Mouse (Mus musculus): ENCODE measurements around the gene Ccdc36. TPM values are rescaled to one million over a fixed set of nuclear protein-coding genes. Genes with fewer than 3 reads are reported as not detected.

The Ccdc36 gene
- total RNA-seq (2021) = not detected
- long read RNA-seq, experiment 1, partial matches to known transcripts = 0 of 1 reads
- long read RNA-seq, experiment 1, other reads (novel, unspliced or antisense) = 1 of 1 reads
- long read RNA-seq, experiment 2 = 0 reads

GRCm38 (mm10) chr9:108428384-108428783 is at the start of gene Ccdc36:
TSS of gene Ccdc36 (minus strand) at chr9:108428484.
- DNase-seq = no peak

- DNase-seq = no peak
Observed at GRCm38 (mm10) chr9:108474528-108474927, 46.2 kb upstream of the Ccdc36 start.

- no peak for DNase-seq
Observed at GRCm38 (mm10) chr9:108469845-108470244, 41.6 kb upstream of the Ccdc36 start.

GRCm38 (mm10) chr9:108469430-108469829 is 41.1 kb upstream of the Ccdc36 start:
- DNase-seq = no peak

GRCm38 (mm10) chr9:108466219-108466618 is 37.9 kb upstream of the Ccdc36 start:
- DNase-seq = no peak

GRCm38 (mm10) chr9:108463713-108464112 is 35.4 kb upstream of the Ccdc36 start:
- no peak for DNase-seq

GRCm38 (mm10) chr9:108462192-108462591 is 33.9 kb upstream of the Ccdc36 start:
- no peak for DNase-seq

- DNase-seq = no peak
Observed at GRCm38 (mm10) chr9:108461675-108462074, 33.4 kb upstream of the Ccdc36 start.

GRCm38 (mm10) chr9:108461181-108461631 is 32.9 kb upstream of the Ccdc36 start, which contains the start of gene Klhdc8b:
TSS of gene Klhdc8b (minus strand) at chr9:108461581.
- no peak for DNase-seq

- DNase-seq = peak; percentile 83
Observed at GRCm38 (mm10) chr9:108460319-108461178, 32.3 kb upstream of the Ccdc36 start, which contains the start of gene Ccdc71. TSS of gene Ccdc71 (plus strand) at chr9:108460527.

- no peak for DNase-seq
Observed at GRCm38 (mm10) chr9:108459939-108460318, 31.6 kb upstream of the Ccdc36 start.

GRCm38 (mm10) chr9:108456953-108457352 is 28.7 kb upstream of the Ccdc36 start:
- no peak for DNase-seq

GRCm38 (mm10) chr9:108455747-108456571 is 27.7 kb upstream of the Ccdc36 start:
- DNase-seq = no peak

- DNase-seq = no peak
Observed at GRCm38 (mm10) chr9:108454429-108454828, 26.1 kb upstream of the Ccdc36 start.

- DNase-seq = no peak
Observed at GRCm38 (mm10) chr9:108453458-108453857, 25.2 kb upstream of the Ccdc36 start.

- no peak for DNase-seq
Observed at GRCm38 (mm10) chr9:108452911-108453310, 24.6 kb upstream of the Ccdc36 start.

GRCm38 (mm10) chr9:108452291-108452906 is 24.1 kb upstream of the Ccdc36 start:
- peak; percentile 73 for DNase-seq

GRCm38 (mm10) chr9:108451519-108452160 is 23.4 kb upstream of the Ccdc36 start:
- DNase-seq = no peak

GRCm38 (mm10) chr9:108451170-108451493 is 22.8 kb upstream of the Ccdc36 start:
- DNase-seq = no peak

- DNase-seq = no peak
Observed at GRCm38 (mm10) chr9:108450292-108451169, 22.2 kb upstream of the Ccdc36 start.

- DNase-seq = no peak
Observed at GRCm38 (mm10) chr9:108449860-108450259, 21.6 kb upstream of the Ccdc36 start.

Data from gastrocnemius, postnatal 25 days (tissue).